Mouse (Mus musculus) leukemia stem cell, adult 10-12 weeks (primary cell): ENCODE measurements around the gene Pin4. TPM values are rescaled to one million over a fixed set of nuclear protein-coding genes. Genes with fewer than 3 reads are reported as not detected.

ENCODE experiments used
- polyA plus RNA-seq: library from polyadenylated mRNA; stranded (reverse); fragments of >175 nt; gene quantifications from 2 replicates; pipeline ENCODE4 v1.2.3, GENCODE M21; 2012; ENCODE audit warnings: low replicate concordance

The Pin4 gene
- 0.89 TPM in 1 of 2 replicates, not detected in the other for polyA plus RNA-seq

DNA sequence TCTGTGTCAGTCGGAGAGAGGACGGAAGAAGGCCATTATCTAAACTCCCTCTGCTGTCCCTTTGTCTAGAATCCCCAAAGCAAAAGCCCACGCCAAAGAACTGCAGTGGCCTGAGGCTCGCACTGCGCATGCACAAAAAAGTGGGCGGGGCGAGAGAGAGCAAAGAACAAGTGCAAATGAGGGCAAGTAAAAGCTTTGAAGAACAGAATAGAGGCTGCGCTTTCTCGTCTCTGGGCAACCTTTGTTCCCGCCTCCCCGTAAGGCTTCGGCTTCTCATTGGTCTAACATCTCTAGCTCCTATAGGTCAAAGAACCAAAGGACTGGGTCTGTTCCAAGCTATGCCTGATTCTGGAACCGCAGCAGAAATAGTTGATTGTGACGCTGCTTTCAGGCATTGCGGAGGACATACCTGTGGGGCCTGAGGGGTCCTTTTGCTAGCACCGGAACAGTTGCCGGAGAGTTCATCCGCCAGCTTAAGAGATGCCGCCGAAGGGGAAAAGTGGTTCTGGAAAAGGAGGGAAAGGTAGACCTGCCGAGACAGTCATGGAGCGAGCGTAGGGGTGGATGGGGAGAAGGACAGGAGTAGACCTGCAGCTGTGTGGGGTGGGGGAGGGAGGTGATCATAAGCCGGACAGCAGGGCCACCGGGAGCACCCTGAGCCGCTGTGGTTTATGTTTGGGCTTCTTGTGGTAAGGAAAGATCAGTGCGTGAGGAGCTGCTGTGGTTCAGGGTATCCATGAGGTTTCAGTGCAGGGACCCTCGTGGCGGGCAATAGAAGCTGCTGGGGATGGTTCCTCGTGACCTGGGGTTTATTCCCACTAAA lies at the start of gene Pin4:
Gene Pin4, plus strand, starts transcription at position 406 of the 823 bp plus-strand sequence.

DNA sequence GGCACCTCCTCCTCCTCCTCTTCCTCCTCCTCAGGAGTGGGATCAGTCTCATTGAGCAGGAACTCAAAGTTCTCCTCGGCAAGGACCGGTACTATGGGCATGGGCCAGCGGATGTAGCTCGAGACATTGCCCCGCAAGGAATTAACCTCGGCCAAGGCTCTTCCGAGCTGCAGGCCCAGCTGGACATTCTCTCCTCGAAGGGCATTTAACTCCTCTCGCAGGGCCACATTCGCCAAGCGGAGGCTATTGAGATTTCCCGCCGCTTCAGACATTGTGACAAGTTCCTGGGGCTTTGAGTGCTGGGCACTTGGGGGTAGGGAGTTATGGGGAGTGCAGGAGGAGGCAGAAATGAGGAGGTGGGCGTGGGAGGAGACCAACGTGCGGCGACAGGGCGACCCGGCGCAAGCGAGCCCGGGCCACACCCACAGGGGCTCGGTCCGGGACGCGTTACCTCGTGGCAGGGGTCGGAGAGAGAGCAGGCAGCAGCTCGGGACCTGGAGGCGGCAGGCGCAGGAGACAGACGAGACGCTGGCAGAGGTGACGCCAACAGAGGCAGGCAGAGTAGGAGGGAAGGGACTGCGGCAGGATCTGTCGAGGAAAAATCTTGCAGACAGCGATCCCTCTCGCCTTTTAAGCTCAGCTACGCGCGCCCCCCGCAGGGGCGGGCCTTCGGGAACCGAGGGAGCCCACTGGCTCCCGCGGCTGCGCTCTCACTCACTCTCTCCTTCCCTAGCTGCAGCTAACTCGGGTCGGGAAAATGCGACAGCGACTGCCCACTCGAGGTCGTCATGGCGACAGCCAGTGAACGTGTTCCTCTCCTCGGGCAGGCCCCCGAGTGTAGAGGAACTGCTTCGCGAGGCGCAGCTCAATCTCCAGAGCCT lies 48.4 kb upstream of the Pin4 start, which contains the start of gene Rtl5:
Gene Rtl5, minus strand, starts transcription at position 714 of the 881 bp plus-strand sequence.

DNA sequence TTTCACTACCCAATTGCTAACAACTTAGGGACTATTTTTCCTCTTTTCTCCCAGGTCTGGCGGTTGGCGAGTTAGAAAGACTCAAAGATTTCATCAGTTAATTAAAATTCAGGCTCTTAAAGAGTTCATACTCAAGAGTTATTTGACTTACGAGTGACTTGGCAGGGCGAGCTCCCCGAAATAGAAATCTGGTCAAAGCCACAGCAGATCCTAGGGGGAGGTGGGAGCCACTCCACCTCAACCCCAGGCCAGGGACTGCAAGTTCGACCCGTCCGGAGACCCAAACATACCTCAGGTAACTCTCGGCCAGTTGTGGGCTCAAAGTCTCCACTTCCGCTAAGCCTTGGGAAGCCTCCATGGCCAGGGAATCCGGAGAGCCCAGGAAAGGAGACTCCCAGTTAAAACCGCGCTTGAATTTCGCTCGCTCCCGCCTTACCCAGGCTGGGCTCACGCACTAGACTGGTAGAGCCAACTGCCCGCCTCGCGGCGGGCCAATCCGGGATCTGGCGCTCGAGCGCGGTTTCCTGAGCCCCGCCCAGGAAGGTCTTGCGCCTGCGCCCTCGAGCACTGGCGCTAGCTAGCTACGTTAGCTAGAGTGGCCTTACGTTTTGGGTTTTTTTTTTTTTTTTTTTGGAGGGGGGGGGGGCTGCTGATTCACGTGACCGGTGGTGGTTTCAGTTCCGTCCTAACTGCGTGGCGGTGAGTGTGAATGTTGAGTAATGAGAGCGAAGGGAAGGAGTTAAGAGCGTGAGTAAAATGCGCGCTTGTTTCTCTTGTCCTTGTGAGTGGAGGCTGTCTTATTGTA lies 37.6 kb downstream of the Pin4 start, which contains the start of gene Ercc6l:
Gene Ercc6l, minus strand, starts transcription at position 474 of the 805 bp plus-strand sequence.

Other genes with a start within 250 kb of the Pin4 start
- gene Rtl5, start 48.1 kb upstream of the Pin4 start, polyA plus RNA-seq = 2.2 and 2.4 TPM in 2 replicates
- 0.34 and 1.4 TPM in 2 replicates for gene Ercc6l, start 37.6 kb downstream of the Pin4 start, polyA plus RNA-seq
- 20.6 and 80.1 TPM in 2 replicates for gene Rps4x, start 69.9 kb downstream of the Pin4 start, polyA plus RNA-seq
- 0.47 and 0.53 TPM in 2 replicates for gene Cited1, start 132.7 kb downstream of the Pin4 start, polyA plus RNA-seq